Mouse (Mus musculus) midbrain, embryonic 12.5 days (tissue): ENCODE results near the gene Pald1. TPM values are rescaled to one million over a fixed set of nuclear protein-coding genes. Genes with fewer than 3 reads are reported as not detected.

Experiments
- ATAC-seq: fragments of 200-750 bp; cut with Nextera tagmentation; 2 replicates; pipeline ENCODE4 v1.8.0; 2017; ENCODE audit warnings: low read depth, moderate TSS enrichment, moderate library complexity; ENCODE audit not compliant: low FRiP score
- H3K27ac ChIP-seq: fragments of 300-500 bp; sonication (generic); replicated peaks from 2 replicates; pipeline ENCODE4 v1.5.1; 2016; ENCODE audit warnings: mild to moderate bottlenecking
- H3K27me3 ChIP-seq: fragments of 300-500 bp; sonication (generic); 2 replicates; pipeline ENCODE4 v1.6.1; 2016; ENCODE audit warnings: mild to moderate bottlenecking
- H3K36me3 ChIP-seq: fragments of 300-500 bp; sonication (generic); 2 replicates; pipeline ENCODE4 v1.6.1; 2016
- H3K4me1 ChIP-seq: fragments of 300-500 bp; sonication (generic); 2 replicates; pipeline ENCODE4 v1.6.1; 2016
- H3K4me2 ChIP-seq: fragments of 300-500 bp; sonication (generic); replicated peaks from 2 replicates; pipeline ENCODE4 v1.6.1; 2016; ENCODE audit warnings: mild to moderate bottlenecking, moderate library complexity
- H3K4me3 ChIP-seq: fragments of 300-500 bp; sonication (generic); 2 replicates; pipeline ENCODE4 v1.5.1; 2016; ENCODE audit warnings: mild to moderate bottlenecking
- H3K9ac ChIP-seq: fragments of 300-500 bp; sonication (generic); replicated peaks from 2 replicates; pipeline ENCODE4 v1.6.1; 2016; ENCODE audit warnings: mild to moderate bottlenecking, moderate library complexity
- H3K9me3 ChIP-seq: fragments of 300-500 bp; sonication (generic); 2 replicates; pipeline ENCODE4 v1.6.1; 2016; ENCODE audit warnings: mild to moderate bottlenecking
- WGBS: fragments of 180-500 bp; shearing (Covaris S2); methylation state at CpG from one replicate; pipeline ENCODE4 v1.1.7; 2016; 5-methylcytosine and 5-hydroxymethylcytosine counted together
- polyA plus RNA-seq: library from polyadenylated mRNA; unstranded; fragments of >200 nt; fragmentation: Nextera tagmentation; extraction: Ambion mirVana; gene quantifications from 2 replicates; pipeline ENCODE4 v1.2.1, GENCODE M21; 2016

Gene Pald1
- polyA plus RNA-seq, 1 experiment from 2014 or later = 25.3 TPM

- no peak for ATAC-seq
- Histone ChIP-seq H3K9ac (no peak overlapping the region), H3K9me3 (no peaks in the 10 kb centered on the region), H3K27me3 (no peaks in the 10 kb centered on the region), H3K36me3 (no peaks in the 10 kb centered on the region), H3K4me1 (no peaks in the 10 kb centered on the region), H3K4me3 (no peak overlapping the region), H3K27ac (no peak overlapping the region), H3K4me2 (no peak overlapping the region)
- 84% methylated on average over 8 of the region's 8 CpGs for WGBS
Observed at GRCm38 (mm10) chr10:61362992-61363391, 20.3 kb downstream of the Pald1 start.

GRCm38 (mm10) chr10:61362483-61362882 lies 20.8 kb downstream of the Pald1 start:
- 79% methylated on average over 9 of the region's 9 CpGs for WGBS
- ATAC-seq = no peak
- H3K4me1 ChIP-seq = no peaks in the 10 kb centered on the region
- no peak overlapping the region for H3K27ac ChIP-seq
- no peaks in the 10 kb centered on the region for H3K9me3 ChIP-seq
- no peaks in the 10 kb centered on the region for H3K36me3 ChIP-seq
- no peaks in the 10 kb centered on the region for H3K27me3 ChIP-seq
- no peak overlapping the region for H3K9ac ChIP-seq
- H3K4me2 ChIP-seq = no peak overlapping the region
- no peak overlapping the region for H3K4me3 ChIP-seq

GRCm38 (mm10) chr10:61360667-61361066 lies 22.7 kb downstream of the Pald1 start:
- Histone ChIP-seq H3K9ac (no peak overlapping the region), H3K4me2 (no peak overlapping the region), H3K4me1 (no peaks in the 10 kb centered on the region), H3K27ac (no peak overlapping the region), H3K27me3 (no peaks in the 10 kb centered on the region), H3K9me3 (no peaks in the 10 kb centered on the region), H3K36me3 (no peaks in the 10 kb centered on the region), H3K4me3 (no peak overlapping the region)
- 94% methylated on average over 8 of the region's 8 CpGs for WGBS
- ATAC-seq = no peak

GRCm38 (mm10) chr10:61359411-61359810 lies 23.9 kb downstream of the Pald1 start:
- Histone ChIP-seq H3K9ac (no peak overlapping the region), H3K27ac (no peak overlapping the region), H3K9me3 (no peaks in the 10 kb centered on the region), H3K4me2 (no peak overlapping the region), H3K36me3 (no peaks in the 10 kb centered on the region), H3K27me3 (no peaks in the 10 kb centered on the region), H3K4me1 (no peaks in the 10 kb centered on the region), H3K4me3 (no peak overlapping the region)
- no peak for ATAC-seq
- WGBS = 87% methylated on average over 8 of the region's 8 CpGs

- no peaks in the 10 kb centered on the region for H3K9me3 ChIP-seq
- H3K27ac ChIP-seq = no peak overlapping the region
- no peak overlapping the region for H3K4me3 ChIP-seq
- 64% methylated on average over 8 of the region's 8 CpGs for WGBS
- no peak overlapping the region for H3K4me2 ChIP-seq
- H3K27me3 ChIP-seq = no peaks in the 10 kb centered on the region
- H3K4me1 ChIP-seq = no peaks in the 10 kb centered on the region
- no peaks in the 10 kb centered on the region for H3K36me3 ChIP-seq
- no peak for ATAC-seq
- no peak overlapping the region for H3K9ac ChIP-seq
Observed at GRCm38 (mm10) chr10:61357658-61358057, 25.7 kb downstream of the Pald1 start.

GRCm38 (mm10) chr10:61356568-61356967 lies 26.8 kb downstream of the Pald1 start:
- Histone ChIP-seq H3K4me1 (no peaks in the 10 kb centered on the region), H3K27ac (no peak overlapping the region), H3K9ac (no peak overlapping the region), H3K9me3 (no peaks in the 10 kb centered on the region), H3K36me3 (no peaks in the 10 kb centered on the region; the same call in 1 of the 2 replicates), H3K4me2 (no peak overlapping the region), H3K4me3 (no peak overlapping the region), H3K27me3 (no peaks in the 10 kb centered on the region)
- 96% methylated on average over 8 of the region's 8 CpGs for WGBS
- ATAC-seq = no peak

GRCm38 (mm10) chr10:61356095-61356494 lies 27.2 kb downstream of the Pald1 start:
- Histone ChIP-seq H3K36me3 (no peaks in the 10 kb centered on the region; the same call in 1 of the 2 replicates), H3K27ac (no peak overlapping the region)
- 96% methylated on average over 5 of the region's 5 CpGs for WGBS

GRCm38 (mm10) chr10:61355611-61356010 lies 27.7 kb downstream of the Pald1 start:
- no peaks in the 10 kb centered on the region; the same call in 1 of the 2 replicates for H3K36me3 ChIP-seq
- ATAC-seq = no peak

More at GRCm38 (mm10) chr10:61356095-61356494, 27.2 kb downstream of the Pald1 start:
- H3K9me3 ChIP-seq = no peaks in the 10 kb centered on the region
- no peak for ATAC-seq
- no peaks in the 10 kb centered on the region for H3K4me1 ChIP-seq
- H3K4me2 ChIP-seq = no peak overlapping the region
- H3K4me3 ChIP-seq = no peak overlapping the region
- H3K9ac ChIP-seq = no peak overlapping the region
- H3K27me3 ChIP-seq = no peaks in the 10 kb centered on the region

GRCm38 (mm10) chr10:61351216-61351615 lies 32.1 kb downstream of the Pald1 start:
- H3K4me1 ChIP-seq = 0 out of 2 replicates have a peak, but pooled peaks cover 3% of the 10 kb centered on the region
- no peak overlapping the region for H3K4me3 ChIP-seq
- no peak overlapping the region for H3K4me2 ChIP-seq
- 73% methylated on average over 4 of the region's 4 CpGs for WGBS
- H3K27me3 ChIP-seq = no peaks in the 10 kb centered on the region
- H3K36me3 ChIP-seq = peaks cover 23% of the 10 kb centered on the region
- no peaks in the 10 kb centered on the region for H3K9me3 ChIP-seq
- ATAC-seq = no peak
- no peak overlapping the region for H3K9ac ChIP-seq
- no peak overlapping the region for H3K27ac ChIP-seq

More at GRCm38 (mm10) chr10:61355611-61356010, 27.7 kb downstream of the Pald1 start:
- H3K4me2 ChIP-seq = no peak overlapping the region
- no peak overlapping the region for H3K27ac ChIP-seq
- H3K4me1 ChIP-seq = no peaks in the 10 kb centered on the region
- H3K9me3 ChIP-seq = no peaks in the 10 kb centered on the region
- H3K27me3 ChIP-seq = no peaks in the 10 kb centered on the region
- H3K9ac ChIP-seq = no peak overlapping the region
- WGBS = 96% methylated on average over 13 of the region's 13 CpGs
- no peak overlapping the region for H3K4me3 ChIP-seq

GRCm38 (mm10) chr10:61346374-61346773 lies 37.0 kb downstream of the Pald1 start:
- Histone ChIP-seq H3K27ac (0 out of 2 replicates have a peak overlapping the region, but pooled peaks have one; percentile 3), H3K4me3 (no peak overlapping the region), H3K27me3 (no peaks in the 10 kb centered on the region), H3K4me2 (no peak overlapping the region), H3K36me3 (peaks cover 23% of the 10 kb centered on the region), H3K9me3 (no peaks in the 10 kb centered on the region), H3K4me1 (peaks cover 7% of the 10 kb centered on the region; the same call in 1 of the 2 replicates), H3K9ac (no peak overlapping the region)
- 42% methylated on average over 10 of the region's 10 CpGs for whole genome bisulfite sequencing
- no peak for ATAC-seq

GRCm38 (mm10) chr10:61345179-61345578 lies 38.2 kb downstream of the Pald1 start:
- peaks cover 20% of the 10 kb centered on the region for H3K36me3 ChIP-seq
- H3K4me1 ChIP-seq = peaks cover 7% of the 10 kb centered on the region; the same call in 1 of the 2 replicates
- H3K27ac ChIP-seq = no peak overlapping the region
- H3K4me3 ChIP-seq = no peak overlapping the region
- no peak overlapping the region for H3K4me2 ChIP-seq
- no peak for ATAC-seq
- WGBS = 81% methylated on average over 8 of the region's 8 CpGs
- no peak overlapping the region for H3K9ac ChIP-seq
- no peaks in the 10 kb centered on the region for H3K27me3 ChIP-seq
- H3K9me3 ChIP-seq = no peaks in the 10 kb centered on the region

GRCm38 (mm10) chr10:61343950-61344349 lies 39.4 kb downstream of the Pald1 start:
- Histone ChIP-seq H3K9me3 (no peaks in the 10 kb centered on the region), H3K4me1 (peaks cover 7% of the 10 kb centered on the region; the same call in 1 of the 2 replicates), H3K4me3 (no peak overlapping the region), H3K27me3 (no peaks in the 10 kb centered on the region), H3K27ac (no peak overlapping the region), H3K36me3 (peaks cover 8% of the 10 kb centered on the region; the same call in 1 of the 2 replicates), H3K4me2 (no peak overlapping the region), H3K9ac (no peak overlapping the region)
- ATAC-seq = no peak
- 57% methylated on average over 8 of the region's 8 CpGs for WGBS

- Histone ChIP-seq H3K36me3 (no peaks in the 10 kb centered on the region), H3K9ac (no peak overlapping the region), H3K4me1 (peaks cover 7% of the 10 kb centered on the region; the same call in 1 of the 2 replicates), H3K27me3 (no peaks in the 10 kb centered on the region), H3K4me2 (no peak overlapping the region), H3K9me3 (no peaks in the 10 kb centered on the region), H3K4me3 (no peak overlapping the region), H3K27ac (no peak overlapping the region)
- no peak for ATAC-seq
- WGBS = 91% methylated on average over 13 of the region's 13 CpGs
Observed at GRCm38 (mm10) chr10:61342750-61343149, 40.6 kb downstream of the Pald1 start.
